Mouse (Mus musculus): ENCODE results near the gene Slc17a4. TPM values are rescaled to one million over a fixed set of nuclear protein-coding genes. Genes with fewer than 3 reads are reported as not detected.

Slc17a4 gene
- total RNA-seq, 2 experiments from 2014 or later = not detected

GRCm38 (mm10) chr13:23892592-23893268, 22.1 kb downstream of the Slc17a4 start:
- no peak for DNase-seq

DNA sequence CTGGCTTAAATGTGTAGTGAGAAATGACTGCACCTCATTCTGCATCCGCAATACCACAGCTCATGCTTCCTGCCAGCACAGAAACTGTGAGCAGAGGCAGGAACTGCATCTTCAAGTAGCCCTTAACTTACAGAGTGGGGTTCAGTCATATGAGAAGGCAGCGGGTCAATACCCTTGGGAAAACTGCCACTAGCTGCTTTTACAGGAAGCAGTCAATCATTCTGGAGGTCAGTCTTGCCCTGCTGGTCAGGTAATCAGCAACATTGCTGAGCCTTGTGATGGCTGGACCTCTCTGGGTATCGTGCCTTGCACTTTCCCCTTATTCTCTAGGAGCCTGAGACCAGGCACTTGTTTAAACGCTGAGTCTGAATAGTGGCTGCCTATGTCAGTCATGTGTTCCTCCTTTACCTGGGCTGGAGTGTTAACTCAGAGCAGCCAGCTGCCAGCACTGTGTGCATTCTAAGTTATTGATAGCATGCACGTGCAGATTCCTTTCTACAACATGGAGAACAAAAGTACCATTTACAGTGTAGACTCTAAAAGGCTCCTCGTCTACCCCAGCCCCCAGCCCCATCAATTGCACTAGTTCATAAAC, 25.7 kb downstream of the Slc17a4 start:
- DNase-seq = no peak

DNA sequence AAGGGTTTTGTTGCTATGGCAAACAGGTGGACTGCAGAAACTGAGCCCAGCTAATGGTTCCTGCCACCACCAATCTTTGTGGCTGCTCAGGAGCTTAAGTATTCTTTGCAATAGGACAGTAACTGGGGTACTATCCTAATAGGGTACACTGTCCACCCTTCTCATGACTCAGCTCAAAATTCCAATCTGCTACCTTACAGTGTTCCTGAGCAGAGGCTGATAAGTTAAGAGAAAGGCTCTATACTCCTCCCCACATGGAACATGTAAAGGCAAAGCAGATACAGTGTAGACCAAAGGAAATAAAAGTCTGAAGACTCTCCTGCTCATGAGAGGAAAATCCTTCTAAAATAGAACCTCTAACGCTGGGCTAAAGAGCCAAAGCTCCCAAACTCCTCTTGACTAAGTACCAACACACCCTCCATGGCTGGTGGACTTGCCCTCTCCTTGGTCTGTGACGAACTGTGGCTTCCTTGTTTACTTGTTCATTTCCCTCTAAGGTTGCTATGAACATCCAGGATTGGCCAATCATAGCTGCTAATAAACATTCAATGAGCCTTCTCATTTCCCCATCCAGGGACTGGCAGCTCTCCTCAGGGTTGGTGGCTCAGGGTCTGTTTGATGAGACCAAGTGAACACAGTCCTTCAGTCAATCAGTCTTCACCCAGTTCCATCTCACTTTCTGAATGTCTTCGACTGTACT, 27.6 kb downstream of the Slc17a4 start:
- DNase-seq = no peak

GRCm38 (mm10) chr13:23885540-23885939, 29.3 kb downstream of the Slc17a4 start:
- DNase-seq = peak; percentile 16 to 17

DNA sequence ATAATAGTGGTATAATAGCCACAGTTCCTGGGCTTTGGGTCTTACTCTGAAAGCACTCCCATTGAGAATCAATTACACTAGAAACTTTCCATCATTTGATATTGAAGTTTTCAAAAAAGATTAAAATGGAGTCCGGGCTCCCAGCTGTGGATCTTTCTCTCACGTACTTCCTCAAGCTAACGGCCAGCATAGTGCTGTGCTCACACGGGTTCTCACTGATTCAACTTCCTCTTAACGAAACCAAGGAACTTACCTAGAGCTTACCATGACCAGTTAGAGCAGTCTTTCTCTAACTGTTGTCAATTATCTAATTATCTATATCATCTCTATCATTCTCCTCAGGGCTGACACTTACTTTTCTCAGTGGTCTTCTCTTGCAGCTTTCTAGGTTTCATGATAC, 35.2 kb downstream of the Slc17a4 start:
- DNase-seq = no peak

DNA sequence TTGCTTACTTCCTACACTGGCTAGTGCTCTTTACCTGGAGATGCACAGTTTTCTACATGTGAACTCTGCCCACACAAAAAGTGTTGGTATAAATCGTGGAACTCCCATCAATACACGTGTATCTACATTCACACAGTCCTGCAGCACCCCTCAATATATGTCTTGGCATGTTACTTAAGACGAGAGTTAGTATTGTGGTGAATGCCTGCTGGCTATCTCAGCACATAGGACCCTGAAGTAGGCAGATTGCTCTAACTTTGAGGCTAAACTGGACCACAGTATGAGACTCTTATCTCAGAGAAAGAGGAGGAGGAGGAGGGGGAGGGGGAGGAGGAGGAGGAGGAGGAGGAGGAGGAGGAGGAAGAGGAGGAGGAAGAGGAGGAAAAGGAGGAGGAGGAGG, 35.7 kb downstream of the Slc17a4 start:
- DNase-seq = no peak

GRCm38 (mm10) chr13:23873141-23873540, 41.7 kb downstream of the Slc17a4 start:
- DNase-seq = no peak

DNA sequence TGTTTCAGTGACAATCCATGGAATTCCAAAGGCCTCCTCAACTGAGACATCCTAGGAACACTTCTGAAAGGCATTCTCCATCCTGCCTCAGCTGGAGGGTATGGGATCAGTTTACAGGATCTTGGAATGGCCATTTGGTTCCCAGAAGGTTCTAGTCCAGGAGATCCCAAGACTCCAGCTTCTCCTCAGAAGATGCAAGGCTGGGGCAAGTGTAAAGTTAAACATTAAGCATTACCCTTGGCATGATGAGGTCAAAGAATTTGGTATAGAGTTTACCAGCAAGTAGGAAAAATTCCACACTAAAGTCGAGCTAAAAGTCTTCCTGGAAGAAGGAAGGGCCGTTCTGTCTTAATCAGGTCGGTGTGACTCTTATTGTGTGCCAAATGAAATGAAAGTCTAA, 44.8 kb downstream of the Slc17a4 start:
- no peak for DNase-seq

DNA sequence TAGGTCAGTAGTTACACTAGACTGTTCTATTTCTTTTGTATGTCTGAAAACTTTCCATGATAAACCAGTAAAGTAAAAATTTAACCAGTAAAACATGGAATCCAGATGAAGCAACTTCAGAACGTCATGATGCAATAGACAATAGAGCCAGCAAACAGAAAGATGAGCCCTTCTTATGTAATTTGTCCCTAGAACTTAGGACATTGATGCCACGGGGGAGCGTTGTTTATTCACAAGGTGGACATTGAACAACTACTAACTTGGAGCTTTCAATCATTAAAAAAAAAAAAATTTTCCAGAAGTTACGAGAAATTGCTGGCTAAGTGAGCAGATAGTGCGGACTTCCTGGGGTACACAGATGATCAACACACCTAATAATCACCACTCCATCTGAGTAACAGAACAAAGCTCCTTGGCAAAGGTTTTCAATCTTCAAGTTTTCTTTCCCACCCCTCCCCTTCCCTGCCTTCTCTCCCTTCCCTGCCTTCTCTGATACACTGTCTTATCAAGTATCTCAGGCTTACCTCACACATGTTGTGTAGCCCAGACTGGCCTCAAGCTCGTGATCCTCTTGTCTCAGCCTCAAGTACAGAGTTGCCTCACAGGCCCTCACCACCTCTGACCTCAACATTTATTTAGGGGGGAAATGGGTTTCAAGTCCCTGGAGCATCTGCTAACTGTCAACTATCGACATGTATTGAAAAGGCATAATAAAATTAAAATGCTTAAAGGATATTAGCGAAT, 45.8 kb downstream of the Slc17a4 start:
- DNase-seq = no peak

DNA sequence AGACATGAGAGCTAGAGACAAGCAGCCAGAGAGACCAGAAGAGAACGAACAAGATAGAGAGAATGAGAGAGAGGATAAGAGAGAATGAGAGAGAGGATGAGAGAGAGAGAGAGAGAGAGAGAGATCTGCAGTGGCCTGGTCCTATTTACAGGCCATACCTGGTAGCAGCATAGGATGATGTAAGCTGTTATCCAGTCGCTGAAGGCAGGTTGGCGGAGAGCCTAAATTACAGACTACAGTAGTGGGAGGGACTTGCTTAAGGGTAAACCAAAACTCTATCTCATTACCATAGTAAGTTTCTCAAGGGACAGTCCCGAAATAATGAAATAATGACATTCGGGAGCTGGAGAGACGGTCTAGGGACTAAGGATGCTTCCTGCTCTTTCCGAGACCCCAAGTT, 47.4 kb downstream of the Slc17a4 start, which contains the start of gene Slc17a1:
Gene Slc17a1 (plus strand): TSS at position 346 of the 400 bp plus-strand sequence.
- DNase-seq = no peak

DNA sequence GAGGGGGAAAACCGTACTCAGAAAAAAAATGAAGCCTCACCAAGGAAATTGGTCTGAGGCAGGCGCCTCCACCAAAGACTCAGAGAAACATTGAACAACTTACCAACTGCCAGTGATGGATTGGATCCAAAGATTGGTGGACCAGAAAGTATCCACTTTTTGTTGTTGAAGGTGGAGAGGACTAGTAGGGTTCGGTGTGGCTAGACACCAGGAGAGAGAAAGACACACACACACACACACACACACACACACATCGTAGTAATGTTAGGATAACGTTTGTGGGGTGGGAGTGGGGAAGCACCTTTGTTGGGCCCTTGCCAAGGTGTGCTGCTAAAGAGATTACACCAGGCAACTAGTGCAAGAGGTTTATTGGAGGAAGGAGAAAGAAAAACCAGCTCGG, 47.8 kb downstream of the Slc17a4 start:
- no peak for DNase-seq

- DNase-seq = peak; percentile 3 to 6
Observed at GRCm38 (mm10) chr13:23866086-23866710, 48.6 kb downstream of the Slc17a4 start.

GRCm38 (mm10) chr13:23864711-23865110, 50.1 kb downstream of the Slc17a4 start:
- DNase-seq = no peak

DNA sequence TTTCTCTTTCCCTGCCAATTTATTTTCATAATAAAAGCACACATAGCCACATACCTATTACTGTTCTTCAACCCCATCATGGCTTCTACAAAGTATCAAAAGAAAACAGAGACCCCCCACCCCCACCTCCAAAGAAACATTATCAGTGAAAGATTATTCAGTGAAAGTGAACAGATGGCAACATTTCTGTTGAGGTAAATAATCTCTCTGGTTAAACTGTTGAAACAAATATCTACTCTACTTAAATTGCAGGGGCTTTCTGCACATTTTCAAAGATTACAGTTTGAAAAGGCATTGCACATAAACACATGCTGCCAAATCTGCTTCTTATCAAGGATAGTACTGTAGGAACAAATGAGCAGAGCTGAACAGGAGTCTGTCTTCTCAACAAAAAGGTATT, 53.0 kb downstream of the Slc17a4 start:
- no peak for DNase-seq

- DNase-seq = no peak
Observed at GRCm38 (mm10) chr13:23856401-23856800, 58.4 kb downstream of the Slc17a4 start.

GRCm38 (mm10) chr13:23849299-23849698, 65.5 kb downstream of the Slc17a4 start:
- no peak for DNase-seq

Small RNA genes lying within 50 kb of the gene (microRNA-seq; reads per million reads assigned to microRNA genes)
- gene Gm44344 = 0 reads per million in 2 experiments

Other genes starting within 250 kb of the Slc17a4 start
- gene Hist1h2ac, start 231.1 kb downstream of the Slc17a4 start, total RNA-seq (2021) = 1 to 10 TPM; 1.2 to 1.3 TPM
- 10 to 100 TPM; 71.2 to 76.1 TPM for gene Hist1h2bc, start 230.8 kb downstream of the Slc17a4 start, total RNA-seq (2021)
- not detected for gene Hist1h1t, start 219.2 kb downstream of the Slc17a4 start, total RNA-seq (2021)
- gene Hist1h4c, start 216.6 kb downstream of the Slc17a4 start, total RNA-seq (2021) = 10 to 100 TPM; 42.5 to 46.8 TPM
- 10 to 100 TPM; 60.9 to 64.1 TPM for gene Hfe, start 204.2 kb downstream of the Slc17a4 start, total RNA-seq (2021)
- 100 to 1,000 TPM; 162 to 175 TPM for gene Hist1h1c, start 176.2 kb downstream of the Slc17a4 start, total RNA-seq (2021)
- 1 to 10 TPM; 2.5 to 3.4 TPM for gene Hist1h3c, start 169.4 kb downstream of the Slc17a4 start, total RNA-seq (2021)
- gene Hist1h2bb, start 168.3 kb downstream of the Slc17a4 start, total RNA-seq (2021) = 1 to 10 TPM; 7.4 to 8.1 TPM
- gene Hist1h2ab, start 163.9 kb downstream of the Slc17a4 start, total RNA-seq (2021) = 1 to 10 TPM; 5.8 to 6.8 TPM
- gene Hist1h3b, start 162.7 kb downstream of the Slc17a4 start, total RNA-seq (2021) = 10 to 100 TPM in 1 of 2 experiments, 1 to 10 TPM in 1; 8.3 to 10.5 TPM
- gene Hist1h4b, start 158.0 kb downstream of the Slc17a4 start, total RNA-seq (2021) = 10 to 100 TPM in 1 of 2 experiments, 1 to 10 TPM in 1; 9.6 to 10.9 TPM
- gene Hist1h4a, start 153.8 kb downstream of the Slc17a4 start, total RNA-seq (2021) = 1 to 10 TPM; 5.4 to 6.4 TPM
- 10 to 100 TPM in 1 of 2 experiments, 1 to 10 TPM in 1; 7.5 to 10.7 TPM for gene Hist1h3a, start 152.6 kb downstream of the Slc17a4 start, total RNA-seq (2021)
- 1 to 10 TPM; 4.3 to 5.4 TPM for gene Hist1h1a, start 151.3 kb downstream of the Slc17a4 start, total RNA-seq (2021)
- under 1 TPM in 1 of 2 experiments, not detected in 1; 0.21 TPM for gene Trim38, start 145.1 kb downstream of the Slc17a4 start, total RNA-seq (2021)
- gene Slc17a2, start 108.0 kb downstream of the Slc17a4 start, total RNA-seq (2021) = not detected
- gene Slc17a3, start 75.6 kb downstream of the Slc17a4 start, total RNA-seq (2021) = not detected
- not detected for gene Slc17a1, start 47.3 kb downstream of the Slc17a4 start, total RNA-seq (2021)
- gene Hist1h2ba, start 19.1 kb upstream of the Slc17a4 start, total RNA-seq (2021) = not detected
- gene Hist1h2aa, start 19.5 kb upstream of the Slc17a4 start, total RNA-seq (2021) = not detected
- not detected for gene Scgn, start 76.2 kb upstream of the Slc17a4 start, total RNA-seq (2021)